Mouse (Mus musculus) neural tube, embryonic 14.5 days (tissue): ENCODE data around the gene Gm37240. TPM values are rescaled to one million over a fixed set of nuclear protein-coding genes. Genes with fewer than 3 reads are reported as not detected.
A peak's percentile ranks its signal among the peaks of the same experiment; 100 is the strongest.

ENCODE experiments used
- ATAC-seq: fragments of 200-750 bp; cut with Nextera tagmentation; 2 replicates; pipeline ENCODE4 v1.8.0; 2017; ENCODE audit warnings: low read depth, mild to moderate bottlenecking, moderate TSS enrichment, moderate library complexity
- H3K27ac ChIP-seq: fragments of 300-500 bp; sonication (generic); 2 replicates; pipeline ENCODE4 v1.5.1; 2014; ENCODE audit warnings: low read depth, mild to moderate bottlenecking, control low read depth, low read length, moderate library complexity, mixed read lengths
- H3K27me3 ChIP-seq: fragments of 300-500 bp; sonication (generic); 2 replicates; pipeline ENCODE4 v1.6.1; 2014; ENCODE audit warnings: low read length; ENCODE audit not compliant: control insufficient read depth, insufficient read depth
- H3K36me3 ChIP-seq: fragments of 300-500 bp; sonication (generic); 2 replicates; pipeline ENCODE4 v1.6.1; 2014; ENCODE audit warnings: low read length, mixed read lengths; ENCODE audit not compliant: control insufficient read depth, insufficient read depth
- H3K4me1 ChIP-seq: fragments of 300-500 bp; sonication (generic); 2 replicates; pipeline ENCODE4 v1.6.1; 2014; ENCODE audit warnings: low read length; ENCODE audit not compliant: control insufficient read depth, insufficient read depth
- H3K4me2 ChIP-seq: fragments of 300-500 bp; sonication (generic); 2 replicates; pipeline ENCODE4 v1.6.1; 2014; ENCODE audit warnings: mild to moderate bottlenecking, low read depth, low read length, control low read depth
- H3K4me3 ChIP-seq: fragments of 300-500 bp; sonication (generic); 2 replicates; pipeline ENCODE4 v1.5.1; 2014; ENCODE audit warnings: low read depth, low read length, control low read depth, mixed read lengths
- H3K9ac ChIP-seq: fragments of 300-500 bp; sonication (generic); replicated peaks from 2 replicates; pipeline ENCODE4 v1.6.1; 2014; ENCODE audit warnings: low read depth, mild to moderate bottlenecking, control low read depth, low read length, mixed read lengths
- H3K9me3 ChIP-seq: fragments of 300-500 bp; sonication (generic); 2 replicates; pipeline ENCODE4 v1.6.1; 2016; ENCODE audit warnings: low read length; ENCODE audit not compliant: control insufficient read depth
- WGBS: fragments of 180-500 bp; shearing (Covaris S2); extraction: QIAGEN DNeasy Blood & Tissue Kit; methylation state at CpG from one replicate; pipeline ENCODE4 v1.1.7; 2014; 5-methylcytosine and 5-hydroxymethylcytosine counted together
- polyA plus RNA-seq: library from polyadenylated mRNA; unstranded; fragments of >200 nt; fragmentation: Nextera tagmentation; extraction: Ambion mirVana; gene quantifications from 2 replicates; pipeline ENCODE4 v1.2.1, GENCODE M21; 2014

The Gm37240 gene
- polyA plus RNA-seq, 1 experiment from 2014 or later = not detected

DNA sequence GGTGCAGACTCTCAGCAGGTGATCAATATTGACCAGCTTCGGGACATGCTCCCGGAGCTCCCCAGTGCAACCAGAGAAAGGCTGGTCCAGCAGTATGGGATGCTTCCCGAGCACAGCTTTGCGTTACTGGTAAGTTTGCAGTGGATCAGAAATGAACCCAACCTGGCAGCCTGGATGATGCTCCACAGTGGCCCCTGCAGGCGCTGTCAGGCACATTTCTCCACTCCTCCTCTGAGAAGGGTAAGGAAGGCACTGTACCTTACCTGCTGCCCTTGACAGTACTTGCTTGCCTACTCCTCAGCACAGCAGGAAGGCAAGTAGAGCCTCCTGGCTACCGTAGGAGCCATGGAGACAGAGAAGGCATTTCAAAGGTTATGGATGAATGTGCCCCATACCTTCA is 268.4 kb downstream of the Gm37240 start:
- Histone ChIP-seq H3K9me3 (no peaks in the 10 kb centered on the region), H3K9ac (no peak overlapping the region), H3K27me3 (no peaks in the 10 kb centered on the region), H3K4me1 (no peaks in the 10 kb centered on the region), H3K4me2 (no peak overlapping the region), H3K36me3 (no peaks in the 10 kb centered on the region), H3K4me3 (no peak overlapping the region), H3K27ac (no peak overlapping the region)
- ATAC-seq = no peak
- 85% methylated on average over 6 of the region's 6 CpGs for WGBS

DNA sequence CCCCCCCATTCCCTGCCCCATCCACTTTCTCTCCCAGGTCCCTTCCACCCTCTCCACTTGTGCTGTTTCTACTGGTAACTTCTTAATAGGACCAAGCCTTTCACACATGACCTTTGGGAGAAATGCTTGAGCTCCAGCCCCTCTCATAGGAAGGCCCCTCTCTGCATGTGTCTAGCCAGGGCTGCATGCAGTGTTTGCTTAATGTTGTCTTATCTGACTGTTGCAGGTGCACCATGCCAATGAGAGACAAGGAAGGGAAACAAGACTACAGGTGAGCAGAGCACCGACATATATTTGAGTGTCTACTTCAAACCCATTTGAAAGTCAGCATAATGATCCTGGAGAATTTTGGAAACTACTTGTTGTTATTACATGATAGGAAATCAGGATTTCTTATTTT is 270.9 kb downstream of the Gm37240 start:
- Histone ChIP-seq H3K27me3 (no peaks in the 10 kb centered on the region), H3K36me3 (no peaks in the 10 kb centered on the region)
- no peak for ATAC-seq

DNA sequence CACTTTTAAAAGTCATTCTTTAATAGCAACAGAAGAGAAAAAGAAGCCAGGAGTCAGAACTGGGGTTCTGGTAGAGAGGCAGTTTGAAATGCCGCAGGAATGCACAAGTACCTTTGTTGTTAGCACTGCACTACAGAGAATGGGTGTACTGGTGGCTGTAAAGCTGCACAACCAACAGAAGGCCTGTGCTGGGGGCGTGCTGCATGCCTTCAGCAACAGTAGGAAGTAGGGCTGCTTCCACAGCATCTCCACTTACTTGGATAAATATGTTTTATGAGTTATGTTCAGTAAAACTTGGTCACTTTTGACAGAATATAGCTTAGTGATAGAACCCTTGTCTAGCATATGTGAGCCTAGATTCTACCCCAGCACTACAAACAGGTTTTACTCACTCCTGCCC is 279.6 kb downstream of the Gm37240 start:
- 94% methylated on average over 2 of the region's 2 CpGs for WGBS
- no peak overlapping the region for H3K4me3 ChIP-seq
- ATAC-seq = no peak
- H3K27ac ChIP-seq = no peak overlapping the region
- no peaks in the 10 kb centered on the region for H3K27me3 ChIP-seq
- H3K4me1 ChIP-seq = no peaks in the 10 kb centered on the region; the same call in 1 of the 2 replicates
- no peaks in the 10 kb centered on the region for H3K36me3 ChIP-seq
- H3K4me2 ChIP-seq = no peak overlapping the region
- H3K9me3 ChIP-seq = no peaks in the 10 kb centered on the region
- no peak overlapping the region for H3K9ac ChIP-seq

More for the DNA sequence above, 270.9 kb downstream of the Gm37240 start:
- H3K9ac ChIP-seq = no peak overlapping the region
- WGBS = 100% methylated on average over 1 of the region's 1 CpGs
- H3K9me3 ChIP-seq = no peaks in the 10 kb centered on the region
- H3K27ac ChIP-seq = no peak overlapping the region
- no peaks in the 10 kb centered on the region for H3K4me1 ChIP-seq
- no peak overlapping the region for H3K4me3 ChIP-seq
- H3K4me2 ChIP-seq = no peak overlapping the region

DNA sequence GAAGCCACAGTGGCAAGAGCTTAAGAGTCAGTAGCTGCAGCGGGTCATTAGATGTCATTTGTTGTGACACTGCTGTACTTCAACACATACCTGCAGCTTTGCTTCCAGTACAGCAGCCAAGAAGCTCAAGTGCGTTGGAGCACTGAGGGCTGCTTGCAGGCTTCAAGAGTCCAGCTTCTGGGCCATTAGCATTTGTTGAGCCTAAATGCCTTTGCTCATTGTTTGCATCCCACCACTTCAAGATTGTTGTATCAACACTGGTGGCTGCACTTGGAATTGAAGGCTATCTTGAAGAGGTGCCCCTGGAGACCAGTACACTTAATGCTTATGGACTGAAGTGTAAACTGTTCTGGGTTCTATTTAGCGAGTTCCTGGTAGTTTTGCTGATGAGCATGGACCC is 280.4 kb downstream of the Gm37240 start:
- Histone ChIP-seq H3K9ac (no peak overlapping the region), H3K9me3 (no peaks in the 10 kb centered on the region), H3K4me3 (no peak overlapping the region), H3K4me1 (no peaks in the 10 kb centered on the region; the same call in 1 of the 2 replicates), H3K36me3 (no peaks in the 10 kb centered on the region), H3K27me3 (no peaks in the 10 kb centered on the region), H3K27ac (no peak overlapping the region), H3K4me2 (no peak overlapping the region)
- 88% methylated on average over 3 of the region's 3 CpGs for WGBS
- ATAC-seq = no peak

DNA sequence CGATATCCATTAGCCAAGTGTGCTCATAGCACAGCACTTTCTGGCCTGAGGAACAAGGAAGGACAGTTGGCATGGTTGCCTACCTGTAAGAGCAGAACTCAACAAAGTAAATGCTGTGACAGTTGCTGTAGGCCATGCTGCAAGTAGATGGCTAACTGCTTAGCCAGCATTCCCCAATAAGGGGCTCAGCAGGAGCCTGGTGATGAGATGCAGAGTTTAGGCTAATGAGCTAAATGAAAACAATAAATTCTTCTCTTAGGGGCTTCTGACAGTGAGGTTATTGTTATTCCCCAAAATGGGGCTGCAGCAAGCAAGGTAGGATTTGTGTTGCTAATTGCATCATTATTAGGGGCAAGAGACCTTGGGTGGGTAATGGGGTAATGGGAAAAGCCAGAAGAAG is 283.5 kb downstream of the Gm37240 start:
- H3K4me1 ChIP-seq = peaks cover 2% of the 10 kb centered on the region; the same call in 1 of the 2 replicates
- H3K27me3 ChIP-seq = no peaks in the 10 kb centered on the region
- H3K4me3 ChIP-seq = no peak overlapping the region
- H3K4me2 ChIP-seq = no peak overlapping the region
- no peak overlapping the region for H3K27ac ChIP-seq
- ATAC-seq = peak; percentile 57; the same call in 1 of the 2 replicates
- 77% methylated on average over 1 of the region's 1 CpGs for WGBS
- no peaks in the 10 kb centered on the region for H3K9me3 ChIP-seq
- H3K9ac ChIP-seq = no peak overlapping the region
- no peaks in the 10 kb centered on the region for H3K36me3 ChIP-seq

DNA sequence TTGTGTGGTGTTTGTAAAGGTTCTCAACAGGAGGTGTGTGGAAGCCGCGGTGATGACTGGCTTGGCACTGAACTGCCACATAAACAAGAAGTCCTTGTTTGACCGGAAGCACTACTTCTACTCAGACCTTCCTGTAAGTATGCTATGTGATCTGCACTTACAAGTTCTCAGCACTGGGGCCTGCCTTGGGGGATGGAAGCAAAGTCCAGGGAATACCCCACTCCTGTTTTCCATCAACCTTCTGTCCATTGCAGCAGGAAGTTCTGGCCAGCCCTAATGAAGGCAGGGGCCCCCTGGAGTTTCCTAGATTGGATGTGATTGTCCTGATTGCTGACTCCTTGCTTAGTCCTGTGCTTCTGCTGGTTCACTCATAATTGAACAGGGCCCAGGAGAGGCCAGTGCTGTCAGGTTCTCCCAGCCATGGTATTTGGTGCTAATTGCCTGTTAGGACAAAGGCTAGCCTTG is 285.4 kb downstream of the Gm37240 start:
- H3K9ac ChIP-seq = no peak overlapping the region
- peak; percentile 36; the same call in 1 of the 2 replicates for ATAC-seq

DNA sequence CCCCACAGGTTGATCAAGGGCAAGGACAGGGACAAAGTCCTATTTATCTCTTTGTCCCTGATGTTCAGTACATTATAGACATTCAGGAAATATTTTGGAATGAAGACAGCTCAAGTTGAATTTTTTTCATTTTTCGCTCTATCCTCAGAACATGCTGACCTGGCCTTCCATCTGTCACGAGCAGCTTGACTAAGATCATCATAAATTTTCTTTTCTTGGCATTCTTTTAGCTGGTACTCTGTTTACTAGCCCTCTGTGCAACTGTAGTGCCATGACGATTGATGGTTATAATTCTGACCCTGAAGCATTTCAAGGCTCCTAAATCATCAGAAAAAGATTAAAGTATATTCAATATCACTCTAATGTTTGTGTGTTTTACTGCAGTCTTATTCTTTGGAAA is 287.8 kb downstream of the Gm37240 start:
- Histone ChIP-seq H3K27ac (no peak overlapping the region), H3K9ac (no peak overlapping the region), H3K4me3 (no peak overlapping the region), H3K27me3 (no peaks in the 10 kb centered on the region), H3K4me2 (no peak overlapping the region), H3K36me3 (no peaks in the 10 kb centered on the region), H3K4me1 (peaks cover 2% of the 10 kb centered on the region; the same call in 1 of the 2 replicates), H3K9me3 (no peaks in the 10 kb centered on the region)
- no peak for ATAC-seq
- WGBS = 76% methylated on average over 3 of the region's 3 CpGs

More for the DNA sequence above, 285.4 kb downstream of the Gm37240 start:
- Histone ChIP-seq H3K27me3 (no peaks in the 10 kb centered on the region), H3K9me3 (no peaks in the 10 kb centered on the region), H3K4me1 (peaks cover 2% of the 10 kb centered on the region; the same call in 1 of the 2 replicates), H3K36me3 (no peaks in the 10 kb centered on the region), H3K27ac (no peak overlapping the region), H3K4me3 (no peak overlapping the region), H3K4me2 (no peak overlapping the region)
- whole genome bisulfite sequencing = 57% methylated on average over 3 of the region's 3 CpGs

DNA sequence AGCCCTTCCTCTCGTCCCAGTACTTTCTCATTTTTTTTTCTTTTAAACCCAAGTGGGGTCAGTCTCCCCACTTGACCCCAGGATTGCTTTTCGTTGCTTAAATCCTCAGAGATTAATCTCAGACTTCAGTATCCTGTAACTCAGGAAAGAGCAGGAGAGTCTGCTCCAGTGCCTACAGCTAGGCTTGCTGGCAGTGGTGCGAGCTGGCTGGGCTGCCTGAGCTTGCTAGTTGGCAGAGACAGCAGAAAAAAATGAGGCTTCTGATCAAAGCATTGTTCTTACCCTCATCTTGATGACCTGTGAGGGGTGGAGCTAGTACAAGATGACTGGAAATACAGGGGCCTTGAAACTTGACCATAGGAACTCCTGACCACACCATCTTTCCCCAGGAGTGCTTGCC is 292.9 kb downstream of the Gm37240 start:
- H3K4me3 ChIP-seq = no peak overlapping the region
- no peaks in the 10 kb centered on the region for H3K36me3 ChIP-seq
- no peaks in the 10 kb centered on the region for H3K4me1 ChIP-seq
- no peaks in the 10 kb centered on the region for H3K27me3 ChIP-seq
- H3K4me2 ChIP-seq = no peak overlapping the region
- H3K9ac ChIP-seq = no peak overlapping the region
- H3K9me3 ChIP-seq = no peaks in the 10 kb centered on the region
- H3K27ac ChIP-seq = no peak overlapping the region
- no peak for ATAC-seq
- WGBS = 80% methylated on average over 3 of the region's 3 CpGs

DNA sequence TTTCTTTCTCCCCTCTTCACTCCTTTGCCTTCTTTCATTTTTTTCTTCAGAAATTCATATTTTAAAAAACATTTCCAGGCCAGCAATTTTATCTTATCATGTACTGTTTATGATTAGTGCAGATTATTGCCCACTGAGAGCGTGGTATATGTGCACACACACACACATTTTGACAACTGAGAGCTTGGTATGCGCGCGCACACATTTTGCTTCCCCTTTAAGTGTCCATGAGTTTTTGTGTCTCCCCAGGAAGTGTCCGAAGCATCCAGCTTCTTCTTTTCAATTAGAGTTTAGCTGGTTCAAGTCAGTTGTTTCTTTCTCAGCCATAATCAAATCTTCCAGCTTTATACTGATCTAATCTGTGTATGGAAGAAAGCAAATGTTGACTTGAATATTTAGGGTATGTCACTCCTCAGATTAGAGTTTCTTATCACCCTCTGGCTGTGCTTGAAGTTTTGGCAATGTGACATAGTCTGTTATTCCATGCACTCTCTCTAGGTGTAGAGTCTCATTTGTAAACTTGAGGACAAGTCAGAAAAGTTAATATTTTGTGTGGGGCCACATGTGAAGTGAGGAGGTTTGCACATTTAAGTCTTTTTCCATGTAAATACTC is 294.6 kb downstream of the Gm37240 start:
- H3K4me1 ChIP-seq = no peaks in the 10 kb centered on the region
- 92% methylated on average over 5 of the region's 5 CpGs for WGBS
- no peak overlapping the region for H3K4me2 ChIP-seq
- H3K9ac ChIP-seq = no peak overlapping the region
- H3K9me3 ChIP-seq = no peaks in the 10 kb centered on the region
- no peak overlapping the region for H3K4me3 ChIP-seq
- H3K27me3 ChIP-seq = no peaks in the 10 kb centered on the region
- no peaks in the 10 kb centered on the region for H3K36me3 ChIP-seq
- H3K27ac ChIP-seq = no peak overlapping the region
- ATAC-seq = no peak
